In genomic region chr19:45544925-45545321, GRCm38 (mm10) we compare ENCODE assay signal across 8 mouse cellular contexts. TPM values are rescaled to one million over a fixed set of nuclear protein-coding genes. Genes with fewer than 3 reads are reported as not detected.
A peak's percentile ranks its signal among the peaks of the same experiment; 100 is the strongest.
DNase-seq lines count a peak whose midpoint lies in the region; ATAC-seq and TF ChIP-seq lines count a peak whose summit lies in the region.

No protein-coding gene starts in this region.

- no peaks in the 10 kb centered on the region for H3K9me3 ChIP-seq in forebrain, embryonic 10.5 days
- H3K9me3 ChIP-seq in heart, postnatal 0 days (replicated peaks; ENCODE audit: control insufficient read depth, low read length), result no peaks in the 10 kb centered on the region
- H3K9me3 ChIP-seq in neural tube, embryonic 14.5 days (ENCODE audit: control insufficient read depth, low read length), result no peaks in the 10 kb centered on the region

- peak overlapping the region; percentile 69 for H3K4me2 ChIP-seq in heart, postnatal 0 days (ENCODE audit: low read depth, low read length)
- peak overlapping the region; percentile 79 for H3K4me2 ChIP-seq in neural tube, embryonic 14.5 days (ENCODE audit: low read depth, low read length)

- TF ChIP-seq EP300 in heart, postnatal 0 days (IDR thresholded peaks at IDR 0.05; ENCODE audit: low read depth), result no peak

- no peak overlapping the region for H3K9ac ChIP-seq in heart, postnatal 0 days (replicated peaks; ENCODE audit: low read depth, low read length)
- peak overlapping the region; percentile 58 for H3K9ac ChIP-seq in neural tube, embryonic 14.5 days (replicated peaks; ENCODE audit: low read depth, low read length)

- H3K4me3 ChIP-seq in forebrain, embryonic 10.5 days, result peak overlapping the region; percentile 48
- peak overlapping the region; percentile 44 for H3K4me3 ChIP-seq in heart, postnatal 0 days (ENCODE audit: low read depth, low read length)
- H3K4me3 ChIP-seq in neural tube, embryonic 14.5 days (ENCODE audit: low read depth, low read length), result peak overlapping the region; percentile 30

- H3K36me3 ChIP-seq in forebrain, embryonic 10.5 days (replicated peaks), result no peaks in the 10 kb centered on the region
- H3K36me3 ChIP-seq in heart, postnatal 0 days (replicated peaks; ENCODE audit: control insufficient read depth, insufficient read depth, low read length), result no peaks in the 10 kb centered on the region
- H3K36me3 ChIP-seq in neural tube, embryonic 14.5 days (ENCODE audit: control insufficient read depth, insufficient read depth, low read length), result no peaks in the 10 kb centered on the region

- TF ChIP-seq CTCF in heart, postnatal 0 days (IDR thresholded peaks at IDR 0.05; ENCODE audit: low read depth), result peak; percentile 88

- DNase-seq in CD8-positive naive resting alpha-beta T cell, adult 2 months (ENCODE audit: low read depth in 2 of 2, low spot score in 2 of 2), result peak; percentile 68 to 70
- peak; percentile 24 for DNase-seq in brain, embryonic 18.5 days (ENCODE audit: low read depth, low spot score)
- peak; percentile 84 for DNase-seq in forebrain, embryonic 10.5 days (ENCODE audit: extremely low spot score, low spot score)
- DNase-seq in heart, postnatal 0 days (ENCODE audit: low spot score), result peak; percentile 78
- DNase-seq in kidney, postnatal 36 days, result peak; percentile 74 to 89
- peak; percentile 80 to 83 for DNase-seq in lung, adult 18-20 months
- peak; percentile 91 for DNase-seq in testis, postnatal 10 days (ENCODE audit: low spot score)

- peaks cover 100% of the 10 kb centered on the region for H3K27me3 ChIP-seq in forebrain, embryonic 10.5 days (ENCODE audit: poor library complexity, severe bottlenecking)
- peaks cover 52% of the 10 kb centered on the region for H3K27me3 ChIP-seq in heart, postnatal 0 days (ENCODE audit: control insufficient read depth, insufficient read depth, low read length)
- H3K27me3 ChIP-seq in neural tube, embryonic 14.5 days (ENCODE audit: control insufficient read depth, insufficient read depth, low read length), result no peaks in the 10 kb centered on the region

- peaks cover 53% of the 10 kb centered on the region for H3K4me1 ChIP-seq in forebrain, embryonic 10.5 days
- H3K4me1 ChIP-seq in heart, postnatal 0 days (ENCODE audit: control insufficient read depth, insufficient read depth), result peaks cover 7% of the 10 kb centered on the region; the same call in 1 of the 2 replicates
- peaks cover 35% of the 10 kb centered on the region for H3K4me1 ChIP-seq in neural tube, embryonic 14.5 days (ENCODE audit: control insufficient read depth, insufficient read depth, low read length)

- WGBS in forebrain, embryonic 10.5 days, result under 1% methylated on average over 30 of the region's 30 CpGs
- under 1% methylated on average over 30 of the region's 30 CpGs for WGBS in heart, postnatal 0 days
- under 1% methylated on average over 30 of the region's 30 CpGs for WGBS in neural tube, embryonic 14.5 days

- peak; percentile 77 for ATAC-seq in heart, postnatal 0 days (ENCODE audit: insufficient read depth, low read depth)
- peak; percentile 63 for ATAC-seq in neural tube, embryonic 14.5 days (ENCODE audit: low read depth)

- H3K27ac ChIP-seq in forebrain, embryonic 10.5 days, result peak overlapping the region; percentile 31; the same call in 1 of the 2 replicates
- H3K27ac ChIP-seq in heart, postnatal 0 days (ENCODE audit: low read depth), result no peak overlapping the region
- no peak overlapping the region for H3K27ac ChIP-seq in neural tube, embryonic 14.5 days (ENCODE audit: low read depth, low read length)

RNA-seq across cellular contexts. Expression of gene Poll, which starts 15.4 kb away (rescaled TPM):
- polyA plus RNA-seq in forebrain, embryonic 10.5 days (2016; fragmentation: Nextera tagmentation; extraction: Ambion mirVana), result 25.7 and 26.6 TPM in 2 replicates
- 12.7 and 16.1 TPM in 2 replicates for total RNA-seq in heart, postnatal 0 days (2014; rRNA removed; ENCODE audit: low replicate concordance)
- 9.3 and 11.0 TPM in 2 replicates for polyA plus RNA-seq in heart, postnatal 0 days (2015; fragmentation: Nextera tagmentation; extraction: Ambion mirVana)
- polyA plus RNA-seq in neural tube, embryonic 14.5 days (2014; fragmentation: Nextera tagmentation; extraction: Ambion mirVana), result 9.2 and 11.7 TPM in 2 replicates

RNA-seq across cellular contexts. Expression of gene Gm17018, which starts 15.5 kb away (rescaled TPM):
- polyA plus RNA-seq in forebrain, embryonic 10.5 days (2016; fragmentation: Nextera tagmentation; extraction: Ambion mirVana), result 52.1 and 53.5 TPM in 2 replicates
- total RNA-seq in heart, postnatal 0 days (2014; rRNA removed; ENCODE audit: low replicate concordance), result 7.3 and 33.1 TPM in 2 replicates
- 31.0 and 32.4 TPM in 2 replicates for polyA plus RNA-seq in heart, postnatal 0 days (2015; fragmentation: Nextera tagmentation; extraction: Ambion mirVana)
- polyA plus RNA-seq in neural tube, embryonic 14.5 days (2014; fragmentation: Nextera tagmentation; extraction: Ambion mirVana), result 68.1 and 76.3 TPM in 2 replicates

Comparison
In these comparisons a context has a peak if more than half of its experiments do, and no peak if none do; other contexts are left out.
1. DNase-seq: peak in every context shown above with its lines; median percentile 91 in testis, postnatal 10 days; 84 in forebrain, embryonic 10.5 days; 82 in kidney, postnatal 36 days; 82 in lung, adult 18-20 months; 78 in heart, postnatal 0 days; 69 in CD8-positive naive resting alpha-beta T cell, adult 2 months; 24 in brain, embryonic 18.5 days.